Mouse (Mus musculus) layer of hippocampus, adult 18-20 months (tissue): ENCODE results near the gene Fbxl22. TPM values are rescaled to one million over a fixed set of nuclear protein-coding genes. Genes with fewer than 3 reads are reported as not detected.
A peak's percentile ranks its signal among the peaks of the same experiment; 100 is the strongest.

Source experiments
- DNase-seq, 2 experiments: peaks; one replicate each; pipeline ENCODE4 v3.0.0; 2022; ENCODE audit warnings: low spot score in 2 of 2
- long read RNA-seq: library from polyadenylated mRNA; stranded (forward); transcript quantifications from one replicate; pipeline ENCODE4 v2.0.0, GENCODE M21; 2021
- total RNA-seq, 2 experiments: library from RNA; stranded (reverse); gene quantifications; 2 replicates each; pipeline ENCODE4 v1.2.3; 2021

Fbxl22 gene
- total RNA-seq: under 1 TPM; 0.20 to 0.30 TPM
- long read RNA-seq, partial matches to known transcripts: 0 of 1 reads
- long read RNA-seq, other reads (novel, unspliced or antisense): 0 of 1 reads

- peak in 1 of 2 experiments; percentile 46 for DNase-seq
These were observed at the start of gene Fbxl22 for GRCm38 (mm10) chr9:66514256-66514770. Fbxl22 (minus strand) TSS chr9:66514593.

GRCm38 (mm10) chr9:66562215-66562614, 47.8 kb upstream of the Fbxl22 start:
- DNase-seq: no peak

- no peak for DNase-seq
These were observed 47.1 kb upstream of the Fbxl22 start for GRCm38 (mm10) chr9:66561496-66561895.

GRCm38 (mm10) chr9:66560728-66561127, 46.3 kb upstream of the Fbxl22 start:
- no peak for DNase-seq

- DNase-seq: peak in 1 of 2 experiments; percentile 8
These were observed 45.9 kb upstream of the Fbxl22 start for GRCm38 (mm10) chr9:66560295-66560694.

- no peak for DNase-seq
These were observed 44.6 kb upstream of the Fbxl22 start for GRCm38 (mm10) chr9:66558971-66559370.

GRCm38 (mm10) chr9:66542785-66543184, 28.4 kb upstream of the Fbxl22 start:
- no peak for DNase-seq

GRCm38 (mm10) chr9:66521595-66521994, 7.2 kb upstream of the Fbxl22 start:
- no peak for DNase-seq

GRCm38 (mm10) chr9:66520299-66520698, 5.9 kb upstream of the Fbxl22 start:
- DNase-seq: no peak

GRCm38 (mm10) chr9:66518901-66519300, 4.5 kb upstream of the Fbxl22 start:
- no peak for DNase-seq

GRCm38 (mm10) chr9:66518251-66518650, 3.9 kb upstream of the Fbxl22 start:
- no peak for DNase-seq

- DNase-seq: no peak
These were observed 3.4 kb upstream of the Fbxl22 start for GRCm38 (mm10) chr9:66517746-66518145.

- no peak for DNase-seq
These were observed 2.0 kb upstream of the Fbxl22 start for GRCm38 (mm10) chr9:66516296-66516940.

GRCm38 (mm10) chr9:66515680-66516210, 1.4 kb upstream of the Fbxl22 start:
- no peak for DNase-seq

- DNase-seq: peak in 1 of 2 experiments; percentile 47
These were observed 722 bp upstream of the Fbxl22 start for GRCm38 (mm10) chr9:66515115-66515514.

- no peak for DNase-seq
These were observed 635 bp downstream of the Fbxl22 start for GRCm38 (mm10) chr9:66513661-66514255.

GRCm38 (mm10) chr9:66513150-66513549, 1.2 kb downstream of the Fbxl22 start:
- no peak for DNase-seq

- DNase-seq: peak; percentile 83 to 88
These were observed 2.1 kb downstream of the Fbxl22 start for GRCm38 (mm10) chr9:66512351-66512671.

GRCm38 (mm10) chr9:66511580-66512350, 2.6 kb downstream of the Fbxl22 start:
- DNase-seq: peak; percentile 97

- no peak for DNase-seq
These were observed 3.4 kb downstream of the Fbxl22 start for GRCm38 (mm10) chr9:66510944-66511343.

- no peak for DNase-seq
These were observed 4.0 kb downstream of the Fbxl22 start for GRCm38 (mm10) chr9:66510351-66510841.
